Mouse (Mus musculus) small intestine, adult 2 months (tissue): ENCODE measurements around the gene Msi2.

ENCODE experiments used
- CTCF ChIP-seq: fragments of 200-500 bp; IDR thresholded peaks from 2 replicates; pipeline ENCODE4 v1.5.1; 2012; ENCODE audit warnings: low read depth, mild to moderate bottlenecking, control low read depth, inconsistent platforms, low read length, moderate library complexity, mixed read lengths; ENCODE audit not compliant: insufficient replicate concordance, insufficient read length; ENCODE audit errors: extremely low read depth
- POLR2A ChIP-seq: fragments of 200-500 bp; IDR thresholded peaks from 2 replicates; pipeline ENCODE4 v1.6.1; 2012; ENCODE audit warnings: low read depth, mild to moderate bottlenecking, control low read depth, inconsistent platforms, low read length, moderate library complexity

- no peak for TF ChIP-seq POLR2A
- TF ChIP-seq CTCF = no peak
These were observed 32.3 kb downstream of the Msi2 start for GRCm38 (mm10) chr11:88686061-88686460.
